Mouse (Mus musculus): ENCODE measurements at regions not wholly inside any gene's neighbourhood (a gene's known extent, or its start where the extent isn't known, plus 50 kb on each side); places are given as distances from the start of the nearest gene placed in this dataset.

DNA sequence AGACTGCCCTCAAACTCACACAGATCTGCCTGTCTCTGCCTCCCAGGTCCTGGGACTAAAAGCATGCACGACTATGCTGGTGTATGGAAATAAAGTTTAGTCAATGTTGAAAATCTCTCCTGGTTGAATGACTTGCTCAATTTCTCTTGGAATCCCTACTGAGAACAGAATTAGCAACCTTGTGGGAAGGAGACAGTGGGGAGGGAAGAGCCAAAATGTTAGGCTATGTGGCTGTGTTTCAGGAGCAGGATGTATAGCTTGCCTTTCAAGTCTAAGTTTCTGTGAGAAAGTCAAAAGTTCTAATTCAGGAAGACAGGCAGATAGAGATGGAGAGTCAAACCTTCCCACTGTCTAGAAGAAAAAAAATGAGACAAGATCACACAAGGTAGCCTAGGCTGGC lies 168.3 kb upstream of the Creb1 start:
- intact Hi-C loops (cut with DNase I): no loop called here

DNA sequence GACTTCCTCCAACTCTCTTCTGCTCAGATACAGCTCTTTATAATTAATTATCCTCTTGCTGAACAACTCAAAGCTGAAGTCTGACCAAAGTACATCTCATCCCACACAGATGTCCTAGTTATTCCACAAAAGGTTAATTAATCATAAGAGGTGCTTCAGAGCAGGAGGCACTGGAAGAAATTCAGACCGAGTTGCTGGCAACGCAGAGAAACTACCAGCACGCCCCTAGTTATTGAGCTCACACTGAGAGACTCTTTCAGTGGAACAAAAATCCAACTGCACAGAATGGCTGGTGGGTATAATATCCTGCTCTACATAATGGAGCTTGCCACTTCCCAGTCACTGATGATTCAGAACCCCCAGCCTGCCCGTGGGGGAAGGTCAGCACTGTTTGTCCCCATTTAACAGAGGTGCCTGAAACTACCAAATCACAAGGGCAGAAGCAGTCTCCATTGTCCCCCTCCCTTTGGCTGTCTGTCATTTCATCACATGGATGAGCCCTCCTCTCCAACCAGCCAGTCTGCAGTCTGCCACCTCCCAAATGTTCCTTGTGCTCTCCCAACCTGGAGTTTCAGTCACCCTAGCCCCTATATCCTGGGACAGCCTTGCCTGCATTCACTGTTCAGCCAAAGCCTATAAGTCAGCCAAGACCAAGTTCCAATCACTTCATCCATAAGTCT lies 170.3 kb upstream of the Creb1 start:
- no peak for DNase-seq
- intact Hi-C loops (cut with DNase I): no loop called here

More for the DNA sequence above, 168.3 kb upstream of the Creb1 start:
- no peak for DNase-seq

DNA sequence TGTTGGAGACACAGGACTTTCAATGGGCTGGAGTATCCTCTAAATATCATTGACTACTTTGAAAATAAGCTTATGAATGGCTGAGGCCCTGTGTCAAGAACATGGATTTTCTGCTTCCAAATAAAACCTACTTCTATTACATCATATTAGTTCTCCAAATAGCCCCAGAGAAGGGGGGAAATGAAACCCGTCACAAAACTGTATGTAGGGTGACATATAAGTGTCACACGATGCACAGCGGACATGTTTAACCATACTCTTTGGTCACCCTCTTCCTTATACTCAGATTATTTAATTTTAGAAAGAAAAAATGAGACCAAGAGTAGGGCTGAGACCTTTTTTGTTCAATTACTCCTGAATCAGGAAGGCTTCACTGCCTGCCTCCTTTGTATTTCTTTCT lies 189.2 kb upstream of the Creb1 start:
- no peak for DNase-seq
- intact Hi-C loops (cut with DNase I): no loop called here

DNA sequence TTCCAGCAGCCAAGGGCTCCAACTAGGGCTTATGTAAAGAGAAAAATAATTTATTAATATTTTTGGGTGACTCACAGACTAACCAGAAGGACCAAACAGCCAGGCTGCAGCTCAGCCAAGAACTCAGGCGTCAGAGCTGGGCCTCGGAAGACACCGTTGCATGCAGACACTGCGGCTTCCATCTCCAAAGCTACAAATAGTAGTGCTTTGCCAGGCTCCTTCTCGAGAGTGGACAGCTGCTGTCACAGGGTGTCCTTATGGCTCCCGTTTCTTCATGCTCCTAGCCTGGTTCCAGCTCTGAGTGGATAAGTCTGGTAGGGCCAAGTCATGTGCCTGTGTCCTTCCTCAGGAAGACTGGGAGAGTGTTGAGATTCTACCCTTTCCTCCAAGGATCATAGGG lies 190.8 kb upstream of the Creb1 start:
- intact Hi-C loops (cut with DNase I): no loop called here

DNA sequence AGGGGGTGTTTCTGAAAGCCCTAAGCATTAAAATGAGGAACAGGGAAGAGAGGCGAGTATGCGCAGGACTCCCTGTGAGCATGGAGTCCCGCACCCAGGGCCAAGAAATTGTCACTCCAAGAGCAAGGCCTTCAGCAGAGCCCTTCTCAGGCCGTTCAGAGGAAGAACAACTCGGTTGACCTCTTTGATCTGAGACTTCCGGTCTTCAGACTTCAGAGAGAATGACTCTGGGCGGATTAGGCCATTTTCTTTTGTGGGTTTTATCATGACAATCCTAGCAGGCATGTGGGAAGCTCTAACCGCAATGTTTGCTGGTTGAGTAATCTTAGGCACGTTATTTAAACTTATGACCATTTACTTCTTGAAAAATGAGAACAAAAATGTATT lies 193.9 kb upstream of the Creb1 start:
- no peak for DNase-seq
- intact Hi-C loops (cut with DNase I): no loop called here

More for the DNA sequence above, 190.8 kb upstream of the Creb1 start:
- DNase-seq: peak; percentile 15 to 24

DNA sequence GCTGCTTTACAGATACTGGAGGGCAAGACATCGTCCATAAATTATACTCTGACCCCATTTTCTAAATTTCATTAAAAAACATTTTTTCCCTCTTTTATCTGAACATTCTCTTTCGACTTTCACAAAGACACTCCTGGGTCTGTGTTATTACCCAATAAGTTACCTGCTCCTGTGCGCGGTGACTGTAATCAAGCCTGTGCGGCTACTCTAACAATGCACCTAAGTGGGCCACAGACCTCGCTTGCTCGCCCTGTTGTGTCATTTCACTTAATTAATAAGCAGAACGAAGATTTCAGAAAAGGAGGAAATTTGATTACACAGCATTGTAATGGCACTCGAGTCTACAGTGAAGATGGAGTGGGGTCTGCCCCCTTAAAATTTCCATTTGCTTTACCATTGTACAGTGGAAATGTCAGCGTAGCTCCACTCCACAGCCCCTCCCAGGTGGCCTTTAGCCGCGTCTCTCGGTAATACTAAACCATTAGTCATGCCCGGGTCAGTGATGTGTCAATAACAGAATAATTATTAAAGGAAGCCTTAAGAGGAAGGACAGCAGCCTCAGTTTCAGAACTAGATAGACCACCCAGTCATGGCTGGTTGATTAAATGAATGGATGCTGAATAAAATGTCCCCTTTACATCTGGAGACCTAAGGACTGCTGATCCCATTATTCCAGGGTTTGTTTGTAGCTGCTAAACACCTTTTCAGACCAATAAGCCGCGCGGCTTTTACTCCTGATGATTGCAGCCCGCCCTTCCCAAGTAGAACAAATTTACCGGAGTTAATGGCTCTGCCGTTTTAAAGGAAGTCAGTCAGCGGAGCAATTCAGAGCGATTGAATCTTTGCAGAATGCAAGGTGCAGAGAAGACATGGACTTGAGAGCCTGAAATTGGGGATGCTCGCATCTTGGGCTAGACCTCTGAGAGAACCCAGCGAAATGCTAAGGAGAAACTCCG lies 194.5 kb upstream of the Creb1 start:
- no peak for DNase-seq
- intact Hi-C loops (cut with DNase I): no loop called here

DNA sequence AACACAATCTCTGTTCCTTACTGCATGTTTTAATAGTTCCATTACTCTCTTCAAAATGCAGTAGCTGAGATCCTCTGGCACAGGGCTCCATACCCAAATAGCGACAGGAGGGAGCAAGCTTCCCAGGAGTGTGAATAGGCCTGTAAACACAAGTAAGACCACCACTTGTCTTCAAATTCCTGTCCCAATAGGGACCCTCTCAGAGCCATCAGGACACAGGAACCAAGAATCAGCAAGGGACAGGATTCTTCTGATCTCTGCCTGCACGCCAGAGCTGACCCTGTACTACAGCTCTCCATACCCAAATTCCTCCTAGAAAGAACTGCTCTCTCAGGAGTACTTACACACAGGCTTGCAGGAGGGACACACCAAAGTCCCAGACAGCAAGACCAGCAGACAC lies 200.9 kb upstream of the Creb1 start:
- no peak for DNase-seq
- intact Hi-C loops (cut with DNase I): no loop called here

DNA sequence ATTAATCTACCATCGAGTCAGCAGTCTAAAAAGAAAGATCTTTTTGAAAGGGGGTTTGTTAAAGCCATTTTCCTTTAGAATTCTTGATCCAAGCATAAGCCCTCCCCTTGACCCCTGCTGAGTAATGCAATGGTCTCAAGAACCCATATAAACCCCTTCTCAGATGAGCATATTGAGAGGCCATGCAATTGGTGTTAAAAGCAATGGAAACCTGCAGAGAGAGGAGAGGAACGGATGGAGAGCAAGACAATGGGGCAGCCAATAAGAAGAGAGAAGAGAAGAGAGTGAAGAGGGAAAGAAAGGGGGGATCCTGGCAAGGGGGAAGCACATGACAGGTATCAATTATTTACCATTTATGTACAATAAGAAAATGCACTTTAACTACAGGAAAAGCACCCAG lies 201.7 kb upstream of the Creb1 start:
- intact Hi-C loops (cut with DNase I): no loop called here
- DNase-seq: no peak

DNA sequence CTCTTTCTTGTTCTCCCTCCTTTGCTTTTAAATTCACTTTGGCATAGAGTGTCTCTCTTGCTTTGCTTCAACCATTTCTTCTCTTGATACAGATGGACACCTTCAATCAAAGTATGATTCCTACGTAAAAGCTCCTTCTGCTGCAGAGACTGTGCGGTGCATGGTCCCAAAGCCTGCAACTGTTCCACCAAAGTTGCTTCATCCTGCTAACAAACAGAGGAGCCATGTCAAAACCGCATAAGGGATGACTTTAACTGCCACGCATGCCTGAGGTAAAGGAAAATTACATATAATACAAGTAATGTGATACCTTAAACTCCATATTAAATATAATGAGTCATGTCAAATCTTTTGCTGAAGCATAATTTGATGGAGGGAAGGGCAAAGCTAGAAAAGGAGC lies 200.1 kb upstream of the Klf7 start:
- intact Hi-C loops (cut with DNase I): no loop called here
- no peak for DNase-seq

DNA sequence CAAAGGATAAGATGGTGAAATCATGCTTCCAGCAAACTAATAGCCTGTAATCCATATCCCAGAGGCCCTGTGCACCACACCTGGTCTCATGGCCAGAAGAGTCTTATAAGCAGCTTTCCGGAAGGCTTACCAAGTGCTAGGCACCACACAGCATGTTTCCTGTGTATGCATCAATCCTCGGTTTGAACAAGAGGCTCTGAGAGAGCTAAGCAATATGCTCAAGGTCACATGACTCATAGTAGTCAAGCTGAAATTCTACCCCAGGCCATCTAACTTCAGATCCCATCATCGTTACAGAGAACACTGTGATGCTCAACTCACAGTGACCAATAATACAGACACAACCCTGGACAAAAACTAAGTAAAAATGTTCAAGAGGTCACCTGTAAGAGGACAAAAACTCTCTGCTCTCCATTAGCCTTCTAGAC lies 197.1 kb upstream of the Klf7 start:
- intact Hi-C loops (cut with DNase I): no loop called here
- no peak for DNase-seq

DNA sequence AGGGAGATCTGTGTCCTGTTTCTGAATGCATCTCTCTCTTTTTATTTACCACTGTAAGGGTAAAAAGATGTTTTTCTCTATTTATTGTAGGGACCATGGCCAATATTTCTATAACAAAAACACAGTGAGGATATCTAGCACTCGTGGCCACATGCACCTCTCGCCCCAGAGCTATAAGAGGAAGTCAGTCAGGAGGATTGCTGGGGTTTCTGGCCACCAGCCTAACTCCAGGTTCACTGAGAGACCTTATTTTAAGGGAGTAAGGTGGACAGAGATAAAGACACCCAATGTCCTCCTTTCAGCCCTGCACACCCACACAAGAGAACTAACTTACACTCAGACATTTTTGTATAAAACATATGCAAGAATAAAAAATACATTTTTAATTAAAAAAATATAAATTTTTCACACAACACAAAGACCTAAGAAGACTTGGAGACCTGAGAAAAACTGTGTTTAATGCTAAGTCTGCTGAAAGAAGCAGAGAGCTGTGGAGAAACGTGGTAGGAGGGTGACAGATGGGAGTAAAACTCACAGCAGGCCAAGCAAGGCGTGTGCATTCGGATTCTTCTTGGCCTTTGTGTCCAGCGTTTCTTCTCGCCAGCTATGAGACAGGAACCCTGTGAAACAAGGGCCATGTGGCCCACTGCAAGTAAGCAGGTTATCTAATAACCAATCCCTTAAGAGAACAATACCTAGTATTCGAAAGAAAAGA lies 196.5 kb upstream of the Klf7 start:
- DNase-seq: no peak
- intact Hi-C loops (cut with DNase I): no loop called here

DNA sequence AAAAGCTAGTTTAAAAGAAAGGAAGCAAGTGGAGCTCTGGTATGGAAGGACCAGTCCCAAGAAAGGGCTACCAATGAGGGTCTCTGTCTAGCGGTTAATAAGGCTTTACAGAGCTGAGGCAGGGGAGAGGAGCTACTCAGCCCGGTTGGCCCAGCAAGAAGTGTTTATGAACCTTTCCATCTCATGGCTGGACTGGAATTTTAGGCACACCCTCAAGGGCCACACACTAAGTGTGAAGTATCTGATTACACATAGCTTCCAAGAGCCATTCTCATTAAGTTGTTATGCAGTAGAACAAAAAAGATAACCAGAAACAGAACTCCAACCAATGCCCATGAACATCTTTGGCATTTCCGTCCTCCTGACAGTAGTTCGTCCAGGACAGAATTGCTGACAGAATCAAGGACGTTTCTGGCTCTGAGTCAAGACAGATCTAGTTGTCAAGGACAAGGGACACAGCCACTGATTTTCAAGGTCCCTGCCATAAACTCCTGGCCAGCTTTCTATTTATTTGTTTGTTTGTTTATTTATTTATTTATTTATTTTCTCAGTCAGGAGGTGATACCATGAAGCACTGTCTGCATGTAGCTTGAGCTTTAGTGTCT lies 195.1 kb upstream of the Klf7 start:
- intact Hi-C loops (cut with DNase I): no loop called here
- no peak for DNase-seq

DNA sequence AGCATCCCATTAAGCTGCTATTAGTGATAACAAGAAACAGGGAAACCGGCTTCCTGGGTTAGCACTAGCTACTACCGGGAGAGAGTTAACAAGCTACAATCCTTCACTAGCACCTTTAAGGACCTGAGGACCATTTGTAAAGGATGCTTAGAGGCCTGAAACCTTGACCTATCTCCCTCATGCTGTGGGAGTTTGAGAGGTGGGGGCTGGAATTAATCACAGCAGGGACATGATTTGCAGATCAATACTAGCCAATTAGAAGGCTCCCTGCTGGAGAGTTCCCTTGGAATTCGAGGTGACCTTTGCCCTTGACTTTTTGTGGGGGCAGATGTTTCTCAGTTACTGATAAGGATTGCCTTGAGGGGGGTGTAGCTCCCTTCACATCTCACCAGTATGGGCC lies 189.3 kb upstream of the Klf7 start:
- intact Hi-C loops (cut with DNase I): no loop called here

DNA sequence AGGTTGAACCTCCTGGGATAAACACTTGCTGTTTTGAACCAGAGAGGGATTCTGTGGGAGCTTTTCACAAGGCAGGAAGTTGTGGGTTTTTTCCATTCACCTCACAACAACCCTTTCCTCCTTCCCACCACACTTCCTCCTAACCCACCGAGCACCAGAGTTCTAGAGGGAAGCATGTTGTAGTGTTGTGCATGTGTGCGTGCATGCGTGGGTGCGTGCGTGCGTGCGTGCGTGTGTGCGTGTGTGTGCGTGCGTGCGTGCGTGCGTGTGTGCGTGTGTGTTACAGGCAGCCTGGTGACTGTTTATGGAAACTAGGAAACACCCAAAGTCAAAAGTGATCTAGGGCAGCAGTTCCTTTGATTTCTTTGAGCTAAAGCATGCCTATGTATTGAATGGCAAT lies 186.5 kb upstream of the Klf7 start:
- intact Hi-C loops (cut with DNase I): no loop called here
- DNase-seq: no peak

More for the DNA sequence above, 189.3 kb upstream of the Klf7 start:
- no peak for DNase-seq

DNA sequence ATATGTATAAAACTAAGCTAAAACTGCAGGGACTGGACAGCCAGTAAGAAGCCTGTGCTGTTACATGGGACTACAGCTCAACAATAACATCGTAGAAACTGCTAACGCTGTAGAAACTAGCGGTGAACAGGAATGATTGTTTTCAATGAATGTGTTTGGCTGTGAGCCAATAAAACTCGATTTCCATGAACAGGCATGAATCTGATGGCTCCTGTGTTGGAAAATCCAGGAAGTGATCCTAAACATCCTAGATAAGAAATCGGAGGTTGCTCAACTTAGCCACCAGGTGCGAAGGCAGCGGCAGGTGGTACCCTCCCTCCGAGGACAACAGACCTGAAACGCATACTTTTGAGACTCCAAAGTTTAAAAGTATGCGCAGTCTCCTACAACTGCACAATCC lies 186.0 kb upstream of the Klf7 start:
- intact Hi-C loops (cut with DNase I): no loop called here
- no peak for DNase-seq

DNA sequence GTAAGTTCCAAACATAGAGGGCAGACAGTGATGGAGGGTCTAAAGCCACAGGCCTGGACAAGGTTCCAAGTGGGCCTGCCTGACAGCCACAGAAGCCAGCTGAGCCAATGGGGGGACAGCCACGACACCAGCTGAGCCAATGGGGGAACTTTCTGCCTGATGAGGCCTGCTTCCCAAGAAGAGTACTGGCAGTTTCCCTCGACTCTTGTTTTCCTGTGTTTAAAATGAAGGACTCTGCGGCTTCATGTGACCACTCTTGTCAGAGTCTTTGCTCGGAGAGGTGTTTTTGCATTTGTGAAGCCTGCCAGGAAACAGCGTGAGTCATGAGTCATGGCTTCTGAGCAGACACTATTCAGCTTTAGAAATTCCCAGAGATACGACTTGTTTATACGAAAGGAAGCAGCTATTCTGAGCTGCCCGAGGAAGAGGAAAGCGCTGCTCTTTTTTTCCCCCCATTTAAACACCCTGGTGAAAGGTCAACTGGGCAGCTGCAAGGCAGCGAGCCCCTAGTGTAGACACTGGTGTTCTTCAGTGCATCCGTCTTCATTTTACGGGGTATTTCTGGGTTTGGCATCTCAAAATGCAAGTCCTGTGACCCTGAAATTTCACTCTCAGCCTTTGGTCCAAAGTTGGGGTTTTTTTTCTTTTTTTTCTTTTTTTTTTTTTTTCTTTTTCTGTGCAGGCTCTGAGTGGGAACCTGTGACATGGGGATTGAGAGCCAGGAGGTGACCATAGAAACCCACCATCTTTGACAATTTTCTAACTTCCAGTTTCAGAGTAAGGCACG lies 183.5 kb upstream of the Klf7 start:
- peak; percentile 49 to 64 for DNase-seq
- intact Hi-C loops (cut with DNase I): no loop called here

DNA sequence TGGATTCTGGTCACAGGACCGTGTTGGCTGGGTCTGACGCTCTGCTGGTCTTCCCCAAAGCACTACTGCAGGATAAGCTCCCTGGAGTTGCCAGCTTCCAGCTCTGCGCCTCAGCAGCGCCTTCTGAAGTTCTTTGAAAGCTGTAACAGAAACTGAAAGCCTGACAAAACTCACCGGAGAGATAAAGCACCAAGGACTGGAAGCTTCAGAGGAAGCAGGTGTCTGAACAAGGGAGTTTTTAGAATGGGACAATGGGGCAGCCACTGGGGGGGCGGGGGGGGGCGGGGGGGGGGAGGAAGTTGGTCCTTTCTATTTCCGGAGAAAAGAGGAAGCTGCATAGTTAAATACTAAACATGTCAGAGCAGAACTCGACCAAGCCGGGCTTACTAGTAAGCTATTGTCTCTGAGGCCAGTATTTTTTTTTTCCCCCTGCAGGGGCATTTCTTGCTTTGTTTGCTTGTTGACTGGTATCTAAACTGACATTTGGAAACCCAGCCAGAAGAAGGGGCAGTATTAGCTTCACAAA lies 180.8 kb upstream of the Klf7 start:
- DNase-seq: peak in 1 of 2 experiments; percentile 49
- intact Hi-C loops (cut with DNase I): loop anchor here (2.0 to 5.0 kb wide), 2 partner anchors 76 to 184 kb away; no protein-coding TSS in a partner anchor

DNA sequence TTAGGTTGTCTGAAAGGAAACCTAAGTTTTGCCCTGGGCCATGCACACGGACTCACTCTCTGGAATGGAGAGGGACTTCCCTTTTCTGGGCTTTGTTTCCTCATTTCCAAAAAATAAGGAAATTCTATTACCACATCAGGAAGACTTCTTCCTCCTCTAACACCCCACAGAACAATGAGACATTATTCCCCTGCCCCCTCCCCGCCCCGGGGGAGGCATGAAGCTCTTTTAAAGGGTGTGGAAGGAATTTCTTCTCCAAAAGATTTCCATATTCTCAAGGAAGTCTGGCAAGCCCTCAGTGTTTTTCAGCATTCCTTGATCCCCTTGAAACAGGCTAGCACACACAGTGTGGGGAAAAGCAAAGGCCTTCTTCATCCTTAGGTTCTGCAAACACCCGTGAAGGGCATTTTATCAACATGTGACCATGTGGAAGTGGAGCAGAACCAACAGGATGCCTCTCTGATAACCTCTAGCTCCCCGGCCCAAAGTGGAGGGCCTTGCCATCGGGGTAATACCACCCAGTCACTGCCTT lies 179.5 kb upstream of the Klf7 start:
- intact Hi-C loops (cut with DNase I): loop anchor here (2.0 to 5.0 kb wide), 2 partner anchors 74 to 183 kb away; no protein-coding TSS in a partner anchor
- peak; percentile 39 to 43 for DNase-seq

DNA sequence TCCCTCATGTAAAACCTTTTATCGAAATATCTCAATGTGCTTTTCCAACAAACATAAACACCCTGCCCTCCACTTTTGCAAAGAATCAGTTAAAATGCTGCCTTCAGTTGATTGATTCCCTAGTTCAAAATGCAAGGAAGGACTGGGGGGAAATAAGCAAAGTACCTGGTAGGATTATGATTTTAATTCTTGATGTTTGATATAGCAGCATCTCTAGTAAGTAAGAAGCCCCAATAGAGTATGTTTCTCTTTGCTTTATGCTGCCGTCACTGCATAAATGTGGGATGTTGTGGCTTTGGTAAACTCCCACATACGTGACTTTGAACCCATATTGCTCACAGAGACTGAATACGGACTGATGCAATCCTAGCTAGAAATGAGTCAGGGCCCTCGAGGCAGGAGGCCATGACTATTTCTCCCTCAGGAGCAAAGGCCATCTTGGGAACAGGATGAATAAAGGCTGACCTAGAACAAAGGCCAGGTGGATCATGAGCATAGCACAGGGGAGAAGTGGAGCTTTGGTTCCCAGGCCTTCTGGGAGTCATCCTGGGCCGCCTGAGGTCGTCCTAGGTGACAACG lies 179.0 kb upstream of the Klf7 start:
- intact Hi-C loops (cut with DNase I): loop anchor here (5.0 kb wide), 1 partner anchor 74 kb away; no protein-coding TSS in a partner anchor
- DNase-seq: no peak
